14 mouse cellular contexts compared by ENCODE assay signal in the genomic region with DNA sequence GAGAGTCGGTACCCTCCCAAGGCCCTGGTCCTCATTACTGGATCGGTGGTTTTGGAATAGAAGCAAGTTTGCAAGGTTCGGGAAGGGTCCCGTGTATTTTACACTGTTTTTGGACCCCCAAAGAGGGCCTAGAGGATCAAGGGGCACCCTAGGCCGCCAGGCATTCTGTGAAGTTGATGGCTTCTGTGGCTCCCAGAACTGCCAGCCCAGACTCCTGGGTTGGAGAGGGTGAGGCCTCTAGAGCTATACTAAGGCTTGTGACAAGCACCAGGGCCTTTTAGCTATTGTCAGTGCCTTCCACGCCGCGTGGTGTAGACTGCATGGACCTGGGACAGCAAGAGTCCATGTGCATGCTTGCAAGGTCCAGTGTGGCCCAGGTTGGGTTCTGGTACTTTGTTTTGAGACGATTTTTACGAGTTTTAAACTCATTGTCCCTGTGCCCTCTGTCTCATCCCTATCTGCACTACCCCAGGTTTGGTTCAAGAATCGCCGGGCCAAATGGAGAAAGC. TPM values are rescaled to one million over a fixed set of nuclear protein-coding genes. Genes with fewer than 3 reads are reported as not detected.
DNase-seq lines count a peak whose midpoint lies in the region; ATAC-seq lines count a peak whose summit lies in the region.
"Had no signal": no experiment of that assay in that cellular context is flagged by ENCODE, and none has a peak within 500 bp of the region (broad histone marks: within the 10 kb centered on the region; RNA-seq: fewer than 3 reads in every experiment).

No protein-coding gene starts in this region.

- peak overlapping the region; percentile 66 for H3K4me3 ChIP-seq in heart, embryonic 16.5 days (ENCODE audit: low read length)
- peak overlapping the region; percentile 64 for H3K4me3 ChIP-seq in intestine, embryonic 15.5 days (replicated peaks)

- peaks cover 52% of the 10 kb centered on the region for H3K27me3 ChIP-seq in heart, embryonic 16.5 days (ENCODE audit: control insufficient read depth, insufficient read depth, low read length)
- H3K27me3 ChIP-seq in intestine, embryonic 15.5 days (replicated peaks): peaks cover 34% of the 10 kb centered on the region

- H3K9me3 ChIP-seq in heart, embryonic 16.5 days (replicated peaks; ENCODE audit: control insufficient read depth, low read length): no peaks in the 10 kb centered on the region
- H3K9me3 ChIP-seq in intestine, embryonic 15.5 days: no peaks in the 10 kb centered on the region

- no peak for DNase-seq in heart, postnatal 25 days (ENCODE audit: low spot score)
- peak; percentile 55 for DNase-seq in embryo, embryonic 10.5 days (ENCODE audit: low spot score)
- DNase-seq in retina, embryonic 14.5 days (ENCODE audit: low spot score): peak; percentile 35
- DNase-seq in spleen, postnatal 36 days (ENCODE audit: low spot score in 2 of 2): no peak
- DNase-seq in lung, postnatal 25 days (ENCODE audit: low spot score): no peak
- DNase-seq: adrenal gland, postnatal 36 days; thymus, postnatal 25 days had no signal

- H3K36me3 ChIP-seq in heart, embryonic 16.5 days (ENCODE audit: control insufficient read depth, insufficient read depth): no peaks in the 10 kb centered on the region
- no peaks in the 10 kb centered on the region for H3K36me3 ChIP-seq in intestine, embryonic 15.5 days
- H3K36me3 ChIP-seq: G1E had no signal

- H3K27ac ChIP-seq in heart, embryonic 16.5 days (ENCODE audit: low read length): 0 out of 2 replicates have a peak overlapping the region, but pooled peaks have one; percentile 34
- peak overlapping the region; percentile 30 for H3K27ac ChIP-seq in intestine, embryonic 15.5 days

- 5% methylated on average over 12 of the region's 12 CpGs for WGBS in heart, embryonic 16.5 days
- WGBS in intestine, embryonic 15.5 days: 21% methylated on average over 12 of the region's 12 CpGs

- H3K4me2 ChIP-seq in heart, embryonic 16.5 days (ENCODE audit: low read depth, low read length): peak overlapping the region; percentile 86
- peak overlapping the region; percentile 93 for H3K4me2 ChIP-seq in intestine, embryonic 15.5 days (replicated peaks)

- H3K9ac ChIP-seq in heart, embryonic 16.5 days (ENCODE audit: low read length): peak overlapping the region; percentile 15
- H3K9ac ChIP-seq in intestine, embryonic 15.5 days: peak overlapping the region; percentile 51

- no peak for ATAC-seq in heart, embryonic 16.5 days (replicated peaks; ENCODE audit: extremely low read depth, insufficient read depth, low FRiP score)
- ATAC-seq in intestine, embryonic 15.5 days: no peak
- no peak for ATAC-seq in erythroid progenitor cell, adult 5-6 weeks (replicated peaks; ENCODE audit: low FRiP score, poor library complexity, severe bottlenecking)
- ATAC-seq: inflammation-experienced regulatory T-cells, adult 6 months had no signal

- intact Hi-C loops in heart, postnatal 25 days (cut with DNase I): loop anchor here (5.0 kb wide), 1 partner anchor 1581 kb away; no protein-coding TSS in a partner anchor

- H3K4me1 ChIP-seq in heart, embryonic 16.5 days (ENCODE audit: control insufficient read depth, insufficient read depth, low read length): 0 out of 2 replicates have a peak, but pooled peaks cover 9% of the 10 kb centered on the region
- H3K4me1 ChIP-seq in intestine, embryonic 15.5 days (replicated peaks): peaks cover 2% of the 10 kb centered on the region; the same call in 1 of the 2 replicates

RNA-seq across cellular contexts. Expression of gene Pitx2, which starts 18.2 kb away (rescaled TPM):
- 16.3 and 26.9 TPM in 2 replicates for polyA plus RNA-seq in heart, embryonic 16.5 days (2015; fragmentation: Nextera tagmentation; extraction: Ambion mirVana)
- total RNA-seq in heart, postnatal 25 days (2021): 1 to 10 TPM; 1.3 TPM
- 39.4 and 45.2 TPM in 2 replicates for polyA plus RNA-seq in intestine, embryonic 15.5 days (2015; fragmentation: Nextera tagmentation; extraction: Ambion mirVana)
- not detected in 2 replicates for total RNA-seq in erythroid progenitor cell, adult 5-6 weeks (2015; ENCODE audit: low replicate concordance)
- total RNA-seq in erythroid progenitor cell, adult 5-6 weeks (2017; ENCODE audit: low replicate concordance): not detected in 2 replicates
- total RNA-seq: adrenal gland, postnatal 36 days; left cerebral cortex, postnatal 10 days had no signal
- polyA plus RNA-seq: frontal cortex, adult 2 months; G1E had no signal

Comparison
In these comparisons a context has a peak if more than half of its experiments do, and no peak if none do; other contexts are left out.
1. DNase-seq: peak in embryo, embryonic 10.5 days (single experiment) and retina, embryonic 14.5 days (single experiment); none in heart, postnatal 25 days (single experiment), spleen, postnatal 36 days (0 of 2) and lung, postnatal 25 days (single experiment).